Mouse (Mus musculus): ENCODE data around the gene Rfc3. TPM values are rescaled to one million over a fixed set of nuclear protein-coding genes. Genes with fewer than 3 reads are reported as not detected.
"Not testable (repeated sequence)": the region's sequence is repeated elsewhere in the genome, so short reads cannot be mapped to it uniquely, and the experiment has no call there.

Gene Rfc3
- polyA plus RNA-seq (2015; fragmentation: Nextera tagmentation; extraction: Ambion mirVana) = 56.5 and 58.1 TPM in 2 replicates

DNA sequence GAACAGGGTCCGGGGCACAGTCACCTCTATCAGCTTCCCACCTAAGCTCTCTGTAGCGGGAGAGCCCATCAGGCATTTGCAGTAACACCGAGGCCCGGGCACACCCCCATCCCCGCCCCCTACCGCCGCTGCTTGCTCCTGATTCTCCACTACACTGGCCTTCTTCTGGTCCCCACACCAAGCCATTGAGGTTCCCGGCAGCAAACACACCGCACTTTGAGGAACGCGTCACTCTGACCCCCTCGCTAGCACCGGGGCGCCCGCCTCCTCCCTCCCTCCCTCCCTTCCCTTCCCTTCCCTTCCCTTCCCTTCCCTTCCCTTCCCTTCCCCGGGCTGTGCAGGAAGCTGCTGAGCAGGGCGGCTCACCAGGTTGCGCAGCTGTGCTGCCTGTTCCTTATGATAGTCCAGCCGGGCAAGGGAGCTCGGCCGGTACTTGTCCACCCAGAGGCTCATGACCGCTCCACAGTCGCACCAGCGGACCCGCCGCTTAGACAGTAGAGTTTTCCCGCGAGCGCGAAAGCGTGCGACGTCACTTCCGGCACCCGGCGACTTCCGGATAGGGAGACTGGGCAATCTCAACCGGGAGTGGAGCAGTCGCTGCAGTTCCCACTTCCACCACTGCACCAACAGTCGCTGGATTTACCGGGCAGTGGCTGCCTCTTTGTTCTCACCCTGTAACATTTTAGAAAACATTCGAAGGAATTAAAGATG, at the start of gene Rfc3:
Gene Rfc3 (minus strand): TSS at position 543 of the 711 bp plus-strand sequence.
- H3K4me1 ChIP-seq (ENCODE audit: control insufficient read depth, insufficient read depth, low read depth, low read length) = peaks cover 10% of the 10 kb centered on the region
- peak within 1 kb of the TSS; percentile 81 for H3K4me2 ChIP-seq (ENCODE audit: low read length)
- peak; percentile 100 for ATAC-seq
- WGBS = under 1% methylated on average over 42 of the region's 42 CpGs
- no peaks in the 10 kb centered on the region for H3K27me3 ChIP-seq (replicated peaks; ENCODE audit: control insufficient read depth, insufficient read depth, low read length)
- H3K4me3 ChIP-seq (ENCODE audit: low read length) = peak within 1 kb of the TSS; percentile 70
- peak within 1 kb of the TSS; percentile 73 for H3K9ac ChIP-seq (ENCODE audit: low read depth, low read length)
- peaks cover 16% of the 10 kb centered on the region for H3K36me3 ChIP-seq (ENCODE audit: control insufficient read depth, insufficient read depth, low read length)
- H3K27ac ChIP-seq (ENCODE audit: low read depth, low read length) = peak within 1 kb of the TSS; percentile 76
- H3K9me3 ChIP-seq (ENCODE audit: control insufficient read depth, low read length) = no peaks in the 10 kb centered on the region

DNA sequence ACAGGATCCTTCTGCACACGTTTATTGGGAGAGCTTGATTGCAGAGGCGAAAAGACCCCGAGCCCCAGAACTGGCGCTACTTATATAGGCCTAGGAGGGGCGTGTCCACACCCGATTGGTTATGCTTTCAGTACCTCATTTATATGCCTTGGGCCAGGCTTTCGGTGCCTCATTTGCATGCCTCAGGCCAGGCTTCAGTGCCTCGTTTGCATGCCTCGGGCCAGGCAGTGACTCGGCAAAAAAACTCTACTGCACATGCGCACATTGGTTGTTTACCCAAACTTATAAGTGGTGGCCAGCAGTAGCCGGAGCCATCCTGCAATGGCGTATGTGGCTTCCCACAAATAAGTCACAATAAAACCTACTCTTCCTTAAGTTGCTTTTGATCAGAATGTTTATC, 42.6 kb upstream of the Rfc3 start:
- not testable (repeated sequence) for H3K9me3 ChIP-seq (ENCODE audit: control insufficient read depth, low read length); H3K27me3 ChIP-seq (replicated peaks; ENCODE audit: control insufficient read depth, insufficient read depth, low read length); ATAC-seq; H3K4me2 ChIP-seq (ENCODE audit: low read length); H3K4me3 ChIP-seq (ENCODE audit: low read length); H3K36me3 ChIP-seq (ENCODE audit: control insufficient read depth, insufficient read depth, low read length); H3K27ac ChIP-seq (ENCODE audit: low read depth, low read length); H3K4me1 ChIP-seq (ENCODE audit: control insufficient read depth, insufficient read depth, low read depth, low read length); H3K9ac ChIP-seq (ENCODE audit: low read depth, low read length)
- 86% methylated on average over 13 of the region's 13 CpGs for whole genome bisulfite sequencing

DNA sequence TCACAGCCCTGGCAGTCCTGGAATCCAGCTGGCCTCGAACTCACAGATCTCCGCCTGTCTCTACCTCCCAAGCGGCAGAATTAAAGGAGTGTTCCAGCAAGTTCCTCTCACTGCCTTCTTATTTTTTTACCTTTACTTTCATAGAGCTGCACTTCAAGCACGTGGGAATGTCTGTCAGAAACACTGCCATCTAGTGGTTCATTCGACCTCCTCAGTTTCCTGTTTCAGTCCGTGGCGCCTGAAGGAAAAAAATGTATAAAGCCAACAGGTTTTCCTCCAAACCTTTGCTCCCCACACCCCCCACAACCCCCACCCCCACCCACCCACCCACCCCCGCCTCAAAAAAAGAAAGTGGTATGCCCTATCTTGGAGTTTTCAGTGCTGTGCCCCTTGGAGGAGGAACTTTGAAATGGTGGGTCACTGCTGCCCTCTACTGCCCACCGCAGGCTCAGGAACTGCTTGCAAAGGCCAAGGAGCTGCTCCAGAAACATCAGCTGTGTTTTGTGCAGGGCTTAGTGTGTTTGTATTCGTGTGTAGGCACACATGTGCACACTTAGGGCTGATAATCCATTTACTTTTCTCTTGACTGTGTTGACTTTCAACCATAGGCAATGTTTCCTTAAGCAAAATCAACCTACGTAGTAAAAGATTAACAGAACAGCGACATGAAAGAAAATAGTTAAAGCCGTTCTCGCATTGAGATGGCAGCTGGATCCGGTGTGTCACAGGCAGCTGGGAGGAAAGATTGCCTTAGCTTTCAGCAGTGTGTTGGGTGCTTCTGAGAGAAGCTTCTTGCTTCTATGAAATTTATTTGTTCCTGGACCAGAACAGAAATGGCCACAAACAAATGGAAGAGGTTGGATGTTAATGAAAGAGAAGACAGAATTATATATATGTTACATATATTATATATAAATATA, 35.8 kb upstream of the Rfc3 start:
- WGBS = 25% methylated on average over 15 of the region's 15 CpGs
- H3K9ac ChIP-seq (ENCODE audit: low read depth, low read length) = no peak overlapping the region; the same call in 1 of the 2 replicates

DNA sequence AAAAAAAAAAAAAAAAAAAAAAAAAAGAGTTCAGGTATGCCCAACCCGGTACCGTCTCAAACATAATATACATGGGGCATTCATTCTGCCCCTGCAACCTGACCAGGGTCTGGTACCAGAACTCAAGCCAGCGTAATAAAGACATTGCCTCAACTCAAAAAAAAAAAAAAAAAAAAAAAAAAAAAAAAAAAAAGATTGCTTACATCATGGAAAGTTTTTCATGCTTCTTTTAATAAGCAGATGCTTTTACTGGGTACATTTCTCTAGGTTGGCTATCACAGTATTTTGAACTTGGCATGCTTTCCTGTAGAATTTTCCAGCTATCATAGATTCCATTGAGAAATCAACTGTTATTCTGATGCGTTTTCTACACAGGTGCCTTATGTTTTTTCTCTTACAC, 11.2 kb upstream of the Rfc3 start:
- Histone ChIP-seq H3K36me3 (ENCODE audit: control insufficient read depth, insufficient read depth, low read length) (no peaks in the 10 kb centered on the region), H3K4me3 (ENCODE audit: low read length) (no peak overlapping the region), H3K9ac (ENCODE audit: low read depth, low read length) (no peak overlapping the region), H3K4me2 (ENCODE audit: low read length) (no peak overlapping the region), H3K27ac (ENCODE audit: low read depth, low read length) (no peak overlapping the region), H3K4me1 (ENCODE audit: control insufficient read depth, insufficient read depth, low read depth, low read length) (no peaks in the 10 kb centered on the region), H3K27me3 (replicated peaks; ENCODE audit: control insufficient read depth, insufficient read depth, low read length) (no peaks in the 10 kb centered on the region), H3K9me3 (ENCODE audit: control insufficient read depth, low read length) (no peaks in the 10 kb centered on the region)
- whole genome bisulfite sequencing = 87% methylated on average over 4 of the region's 4 CpGs
- no peak for ATAC-seq

More for the DNA sequence above, 35.8 kb upstream of the Rfc3 start:
- Histone ChIP-seq H3K4me3 (ENCODE audit: low read length) (peak overlapping the region; percentile 22), H3K9me3 (ENCODE audit: control insufficient read depth, low read length) (no peaks in the 10 kb centered on the region), H3K4me2 (ENCODE audit: low read length) (peak overlapping the region; percentile 57), H3K27ac (ENCODE audit: low read depth, low read length) (no peak overlapping the region), H3K27me3 (replicated peaks; ENCODE audit: control insufficient read depth, insufficient read depth, low read length) (no peaks in the 10 kb centered on the region), H3K4me1 (ENCODE audit: control insufficient read depth, insufficient read depth, low read depth, low read length) (no peaks in the 10 kb centered on the region), H3K36me3 (ENCODE audit: control insufficient read depth, insufficient read depth, low read length) (no peaks in the 10 kb centered on the region)
- ATAC-seq = peak; percentile 96

DNA sequence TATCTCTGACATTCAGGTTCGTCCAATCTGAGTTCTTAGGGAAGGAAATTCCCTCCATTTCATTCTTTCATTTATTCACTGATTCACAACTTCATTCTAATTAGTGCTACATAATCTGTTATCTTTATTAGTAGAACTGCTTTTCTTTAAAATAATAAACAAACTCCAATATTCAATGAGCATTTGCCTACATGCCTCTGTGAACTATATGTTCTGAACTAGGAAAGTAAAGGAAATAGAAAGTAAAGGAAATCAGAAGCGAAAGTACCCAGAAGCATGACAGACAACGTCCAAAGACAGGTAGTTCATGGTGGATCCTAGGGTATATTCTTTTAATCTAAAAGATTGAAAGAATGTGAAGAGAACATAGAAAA, 356 bp upstream of the Rfc3 start:
- no peak for ATAC-seq
- Histone ChIP-seq H3K9me3 (ENCODE audit: control insufficient read depth, low read length) (no peaks in the 10 kb centered on the region), H3K27ac (ENCODE audit: low read depth, low read length) (peak overlapping the region; percentile 54; the same call in 1 of the 2 replicates), H3K27me3 (replicated peaks; ENCODE audit: control insufficient read depth, insufficient read depth, low read length) (no peaks in the 10 kb centered on the region), H3K9ac (ENCODE audit: low read depth, low read length) (no peak overlapping the region), H3K4me3 (ENCODE audit: low read length) (peak overlapping the region; percentile 70), H3K36me3 (ENCODE audit: control insufficient read depth, insufficient read depth, low read length) (peaks cover 11% of the 10 kb centered on the region), H3K4me1 (ENCODE audit: control insufficient read depth, insufficient read depth, low read depth, low read length) (peaks cover 10% of the 10 kb centered on the region), H3K4me2 (ENCODE audit: low read length) (peak overlapping the region; percentile 40)
- 65% methylated on average over 3 of the region's 3 CpGs for WGBS

DNA sequence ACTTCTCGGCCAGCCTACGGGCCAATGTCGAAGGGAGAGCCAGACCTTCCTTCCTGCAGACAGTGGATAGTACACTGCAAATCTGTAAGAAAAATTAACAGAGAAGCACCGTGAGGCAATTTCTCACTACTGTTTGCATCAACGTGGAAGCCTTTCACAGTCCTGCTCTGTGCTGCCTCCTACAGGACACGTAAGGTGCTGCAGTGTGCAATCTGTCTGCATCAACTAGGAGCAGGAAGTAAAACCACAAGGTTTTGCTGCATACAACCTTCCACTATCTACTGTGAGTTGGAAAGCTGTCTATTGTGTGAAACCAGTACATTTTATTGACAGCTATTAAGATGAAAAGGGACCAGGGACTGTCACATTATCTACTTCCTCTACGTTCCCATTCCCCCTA, 6.2 kb downstream of the Rfc3 start:
- H3K36me3 ChIP-seq (ENCODE audit: control insufficient read depth, insufficient read depth, low read length) = peaks cover 51% of the 10 kb centered on the region
- H3K27me3 ChIP-seq (replicated peaks; ENCODE audit: control insufficient read depth, insufficient read depth, low read length) = no peaks in the 10 kb centered on the region
- no peaks in the 10 kb centered on the region for H3K9me3 ChIP-seq (ENCODE audit: control insufficient read depth, low read length)
- no peak overlapping the region for H3K27ac ChIP-seq (ENCODE audit: low read depth, low read length)
- no peak overlapping the region for H3K4me2 ChIP-seq (ENCODE audit: low read length)
- peaks cover 6% of the 10 kb centered on the region for H3K4me1 ChIP-seq (ENCODE audit: control insufficient read depth, insufficient read depth, low read depth, low read length)
- no peak overlapping the region for H3K9ac ChIP-seq (ENCODE audit: low read depth, low read length)
- WGBS = 93% methylated on average over 7 of the region's 7 CpGs
- H3K4me3 ChIP-seq (ENCODE audit: low read length) = no peak overlapping the region
- ATAC-seq = no peak

DNA sequence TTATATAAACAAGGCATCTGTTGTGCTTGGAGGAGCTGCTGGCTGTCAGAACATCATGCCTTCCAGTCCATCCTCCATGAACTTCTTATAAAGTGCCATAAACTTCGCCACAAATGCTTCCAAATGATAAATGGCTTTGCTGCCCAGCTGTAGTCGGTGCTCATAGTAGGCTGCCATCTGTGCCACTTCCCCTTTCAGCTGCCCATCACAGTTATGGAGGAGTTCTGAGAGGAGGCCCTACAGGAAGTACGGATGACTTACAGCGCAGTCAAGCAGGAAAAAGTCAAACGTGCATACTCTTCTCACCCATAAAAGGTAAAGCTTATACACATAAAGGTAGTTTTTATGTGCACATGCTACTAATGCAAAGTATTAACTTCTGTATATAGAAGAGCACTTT, 8.2 kb downstream of the Rfc3 start:
- no peaks in the 10 kb centered on the region for H3K27me3 ChIP-seq (replicated peaks; ENCODE audit: control insufficient read depth, insufficient read depth, low read length)
- ATAC-seq = no peak
- no peaks in the 10 kb centered on the region for H3K9me3 ChIP-seq (ENCODE audit: control insufficient read depth, low read length)
- peaks cover 47% of the 10 kb centered on the region for H3K36me3 ChIP-seq (ENCODE audit: control insufficient read depth, insufficient read depth, low read length)
- 91% methylated on average over 5 of the region's 5 CpGs for WGBS
- no peak overlapping the region for H3K4me3 ChIP-seq (ENCODE audit: low read length)
- no peaks in the 10 kb centered on the region for H3K4me1 ChIP-seq (ENCODE audit: control insufficient read depth, insufficient read depth, low read depth, low read length)
- no peak overlapping the region for H3K4me2 ChIP-seq (ENCODE audit: low read length)
- H3K9ac ChIP-seq (ENCODE audit: low read depth, low read length) = no peak overlapping the region
- no peak overlapping the region for H3K27ac ChIP-seq (ENCODE audit: low read depth, low read length)

DNA sequence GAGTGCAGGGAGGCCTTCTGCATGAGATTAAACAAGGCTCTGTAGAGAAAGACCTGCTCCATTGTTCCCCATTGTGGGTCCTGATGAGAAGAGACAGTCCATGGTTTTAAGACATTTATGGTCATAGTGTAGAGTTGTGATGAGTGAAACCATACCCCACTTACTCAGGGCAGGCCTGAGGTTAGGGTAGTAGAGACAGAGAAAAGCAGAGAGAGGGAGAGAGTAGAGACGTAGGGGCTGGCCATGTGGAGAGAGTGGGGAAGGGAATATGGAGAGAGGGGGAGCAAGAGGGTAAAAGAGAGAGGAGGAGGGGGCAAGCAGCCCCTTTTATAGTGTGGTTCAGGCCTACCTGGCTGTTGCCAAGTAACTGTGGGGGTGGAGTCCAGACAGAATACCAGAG, 8.9 kb downstream of the Rfc3 start:
- Histone ChIP-seq H3K4me3 (ENCODE audit: low read length) (no peak overlapping the region), H3K9ac (ENCODE audit: low read depth, low read length) (no peak overlapping the region), H3K27me3 (replicated peaks; ENCODE audit: control insufficient read depth, insufficient read depth, low read length) (no peaks in the 10 kb centered on the region), H3K4me1 (ENCODE audit: control insufficient read depth, insufficient read depth, low read depth, low read length) (no peaks in the 10 kb centered on the region), H3K9me3 (ENCODE audit: control insufficient read depth, low read length) (no peaks in the 10 kb centered on the region), H3K27ac (ENCODE audit: low read depth, low read length) (no peak overlapping the region), H3K4me2 (ENCODE audit: low read length) (no peak overlapping the region), H3K36me3 (ENCODE audit: control insufficient read depth, insufficient read depth, low read length) (peaks cover 47% of the 10 kb centered on the region)
- no peak for ATAC-seq
- 100% methylated on average over 1 of the region's 1 CpGs for whole genome bisulfite sequencing

DNA sequence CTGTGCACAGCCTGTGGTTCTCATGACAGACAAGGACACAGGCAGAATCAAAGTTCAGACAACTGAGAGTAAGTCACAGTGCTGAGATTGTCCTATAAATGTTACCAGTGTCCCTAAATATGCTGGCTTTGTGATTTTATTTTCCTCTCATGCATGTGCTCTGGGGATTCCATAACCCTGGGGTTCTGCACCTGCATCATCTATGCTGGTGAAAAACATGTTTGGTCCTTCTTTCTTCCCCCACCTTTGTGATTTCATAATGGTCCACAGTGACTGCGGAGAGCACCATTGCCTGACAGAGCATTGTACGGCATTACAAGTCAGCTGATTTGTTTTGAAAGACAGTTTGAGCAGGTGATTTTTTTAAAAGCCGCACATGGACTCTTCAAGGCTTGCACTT, 45.1 kb downstream of the Rfc3 start, which contains the start of gene Vmn2r18:
Gene Vmn2r18 (minus strand): TSS at position 101 of the 400 bp plus-strand sequence.
- no peaks in the 10 kb centered on the region for H3K9me3 ChIP-seq (ENCODE audit: control insufficient read depth, low read length)
- ATAC-seq = no peak
- H3K36me3 ChIP-seq (ENCODE audit: control insufficient read depth, insufficient read depth, low read length) = no peaks in the 10 kb centered on the region
- H3K27ac ChIP-seq (ENCODE audit: low read depth, low read length) = no peak within 1 kb of the TSS
- no peak within 1 kb of the TSS for H3K4me3 ChIP-seq (ENCODE audit: low read length)
- H3K27me3 ChIP-seq (replicated peaks; ENCODE audit: control insufficient read depth, insufficient read depth, low read length) = no peaks in the 10 kb centered on the region
- H3K4me1 ChIP-seq (ENCODE audit: control insufficient read depth, insufficient read depth, low read depth, low read length) = no peaks in the 10 kb centered on the region
- no peak within 1 kb of the TSS for H3K9ac ChIP-seq (ENCODE audit: low read depth, low read length)
- H3K4me2 ChIP-seq (ENCODE audit: low read length) = no peak within 1 kb of the TSS
- WGBS = 82% methylated on average over 3 of the region's 3 CpGs
